ENCODE assay signal across 8 mouse cellular contexts in genomic region chr4:34686874-34687567, GRCm38 (mm10). TPM values are rescaled to one million over a fixed set of nuclear protein-coding genes. Genes with fewer than 3 reads are reported as not detected.
DNase-seq lines count a peak whose midpoint lies in the region; ATAC-seq lines count a peak whose summit lies in the region.

Slc35a1 (minus strand) TSS chr4:34687438.

- under 1% methylated on average over 63 of the region's 65 CpGs for WGBS in hindbrain, embryonic 14.5 days

- peak within 1 kb of the TSS; percentile 83 for H3K9ac ChIP-seq in hindbrain, embryonic 14.5 days

- ATAC-seq in hindbrain, embryonic 14.5 days (ENCODE audit: low FRiP score) = peak; percentile 98

- H3K4me1 ChIP-seq in hindbrain, embryonic 14.5 days (replicated peaks; ENCODE audit: control insufficient read depth, insufficient read depth, low read length) = peaks cover 17% of the 10 kb centered on the region

- peak within 1 kb of the TSS; percentile 67 for H3K4me3 ChIP-seq in hindbrain, embryonic 14.5 days (replicated peaks; ENCODE audit: low read length)

- peak; percentile 86 for DNase-seq in R1 (ENCODE audit: low read depth, low spot score)
- peak; percentile 96 to 98 for DNase-seq in cerebellum, postnatal 25 days
- DNase-seq in frontal cortex, postnatal 25 days (ENCODE audit: low spot score in 2 of 2) = peak; percentile 88 to 90
- DNase-seq in hindbrain, embryonic 14.5 days (ENCODE audit: low spot score) = peak; percentile 90
- peak; percentile 89 for DNase-seq in left cerebral cortex, adult 11 months (ENCODE audit: low spot score)
- peak; percentile 94 to 96 for DNase-seq in lung, postnatal 4 days
- peak; percentile 84 for DNase-seq in retina, postnatal 7 days (ENCODE audit: low read depth, low spot score)
- peak; percentile 90 for DNase-seq in urinary bladder, adult 2 months (ENCODE audit: low spot score)

- H3K9me3 ChIP-seq in hindbrain, embryonic 14.5 days (ENCODE audit: control insufficient read depth, low read length) = no peaks in the 10 kb centered on the region

- H3K27me3 ChIP-seq in hindbrain, embryonic 14.5 days (ENCODE audit: control insufficient read depth, insufficient read depth, low read length) = no peaks in the 10 kb centered on the region

- H3K27ac ChIP-seq in hindbrain, embryonic 14.5 days = peak within 1 kb of the TSS; percentile 91

- peaks cover 13% of the 10 kb centered on the region for H3K36me3 ChIP-seq in hindbrain, embryonic 14.5 days (replicated peaks; ENCODE audit: control insufficient read depth, insufficient read depth)

- H3K4me2 ChIP-seq in hindbrain, embryonic 14.5 days (replicated peaks) = peak within 1 kb of the TSS; percentile 51

RNA-seq across cellular contexts. Expression of gene Slc35a1, which starts in this region (rescaled TPM):
- polyA plus RNA-seq in hindbrain, embryonic 14.5 days (2014; fragmentation: Nextera tagmentation; extraction: Ambion mirVana) = 37.0 and 47.3 TPM in 2 replicates
- polyA plus RNA-seq in urinary bladder, adult 2 months (2012; rRNA removed) = 28.1 and 32.5 TPM in 2 replicates

Comparison
In these comparisons a context has a peak if more than half of its experiments do, and no peak if none do; other contexts are left out.
1. Peak in every context shown above with its lines: DNase-seq, ATAC-seq, H3K4me3 ChIP-seq and H3K27ac ChIP-seq.